Mouse (Mus musculus) megakaryocyte-erythroid progenitor cell, adult 5-6 weeks (primary cell): ENCODE data around the gene Gm13695. TPM values are rescaled to one million over a fixed set of nuclear protein-coding genes. Genes with fewer than 3 reads are reported as not detected.
A peak's percentile ranks its signal among the peaks of the same experiment; 100 is the strongest.
"Not testable (repeated sequence)": the region's sequence is repeated elsewhere in the genome, so short reads cannot be mapped to it uniquely, and the experiment has no call there.

Experiments used
- ATAC-seq: replicated peaks from 2 replicates; pipeline ENCODE4 v1.8.0; 2016; ENCODE audit warnings: mild to moderate bottlenecking, inconsistent platforms; ENCODE audit not compliant: severe bottlenecking, poor library complexity, low FRiP score, low TSS enrichment
- total RNA-seq, 2 experiments: library from RNA; stranded (forward) in 1 of 2; stranded (reverse) in 1 of 2; fragments of 200-1000, 215-1000 nt in 1 of 2; fragments of >200 nt in 1 of 2; fragmentation: Nextera tagmentation in 1 of 2; gene quantifications; 2 replicates each; pipeline ENCODE4 v1.2.3; 2014 to 2017

Gene Gm13695
- total RNA-seq (2014; fragmentation: Nextera tagmentation): 0.44 TPM in 1 of 2 replicates, not detected in the other
- total RNA-seq (2017): 0.95 TPM in 1 of 2 replicates, not detected in the other

DNA sequence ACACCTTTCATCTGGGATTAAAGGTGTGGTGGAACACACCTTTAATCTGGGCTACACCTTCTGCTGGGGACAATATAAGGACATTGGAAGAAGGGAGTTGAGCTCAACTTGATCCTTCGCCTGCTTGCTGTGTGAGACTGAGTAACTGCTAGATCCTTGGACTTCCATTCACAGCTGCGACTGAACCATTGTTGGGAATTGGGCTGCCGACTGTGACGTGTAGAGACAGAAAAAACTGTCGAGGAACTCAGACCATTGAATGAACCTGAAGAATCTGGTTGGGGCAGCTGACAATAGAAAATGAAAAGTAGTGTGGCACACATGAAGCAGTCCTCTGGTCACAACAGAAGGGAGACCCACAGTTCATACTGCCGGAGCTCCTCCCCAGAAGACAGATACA lies at the start of gene Gm13695:
Gene Gm13695 (plus strand): TSS at position 301 of the 400 bp plus-strand sequence.
- not testable (repeated sequence) for ATAC-seq

DNA sequence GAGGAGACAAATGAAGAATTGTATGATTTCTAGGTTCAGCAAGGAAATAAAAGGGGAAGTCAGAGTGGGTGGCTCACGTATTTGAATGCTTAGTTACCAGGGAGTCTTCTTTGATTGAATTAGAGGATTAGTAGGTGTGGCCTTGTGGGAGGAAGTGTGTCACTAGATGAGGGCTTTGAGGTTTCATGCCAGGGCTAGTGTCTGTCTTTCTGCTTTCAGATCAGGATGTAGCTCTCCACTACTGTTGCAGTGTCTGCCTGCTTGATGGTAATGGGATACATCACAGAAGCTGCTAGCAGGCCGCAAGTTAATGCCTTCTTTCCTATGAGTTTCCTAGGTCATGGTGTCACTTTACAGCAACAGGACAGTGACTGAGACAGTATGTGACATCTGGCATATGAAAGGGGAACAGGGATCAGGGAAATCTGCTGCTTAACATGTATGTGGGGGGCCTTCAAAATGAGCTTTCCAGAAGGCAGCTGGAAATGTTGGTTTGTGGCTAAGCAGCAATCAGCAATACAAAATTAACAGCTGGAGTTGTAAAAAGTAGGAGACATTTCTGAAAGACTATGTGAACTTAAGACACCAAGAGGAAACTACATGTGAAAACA lies 37.5 kb upstream of the Gm13695 start:
- peak; percentile 71 for ATAC-seq

DNA sequence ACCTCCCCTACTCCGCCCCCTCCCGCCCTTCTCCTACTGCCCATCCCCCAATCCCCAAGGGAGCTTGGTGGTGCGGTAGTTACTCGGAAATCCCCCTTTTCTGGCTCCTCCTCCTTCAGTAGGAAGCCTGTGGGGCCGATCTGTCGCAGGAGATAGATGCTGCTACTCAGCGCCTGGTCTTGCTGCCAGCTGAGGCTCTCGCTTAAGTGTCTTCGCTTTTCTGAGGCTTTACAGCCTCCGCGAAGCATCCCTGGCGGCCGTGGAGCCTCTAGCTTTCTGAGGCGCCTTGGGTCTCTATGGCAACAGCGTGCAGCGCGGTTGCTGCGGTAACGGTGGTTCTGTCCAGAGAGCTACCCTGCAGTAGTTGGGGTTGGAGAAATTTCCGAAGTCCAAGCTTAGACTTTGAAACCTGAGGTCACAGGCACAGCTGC lies 26.2 kb upstream of the Gm13695 start, which contains the start of gene Zswim2:
Gene Zswim2 (minus strand): TSS at position 298 of the 431 bp plus-strand sequence.
- peak; percentile 74 for ATAC-seq

DNA sequence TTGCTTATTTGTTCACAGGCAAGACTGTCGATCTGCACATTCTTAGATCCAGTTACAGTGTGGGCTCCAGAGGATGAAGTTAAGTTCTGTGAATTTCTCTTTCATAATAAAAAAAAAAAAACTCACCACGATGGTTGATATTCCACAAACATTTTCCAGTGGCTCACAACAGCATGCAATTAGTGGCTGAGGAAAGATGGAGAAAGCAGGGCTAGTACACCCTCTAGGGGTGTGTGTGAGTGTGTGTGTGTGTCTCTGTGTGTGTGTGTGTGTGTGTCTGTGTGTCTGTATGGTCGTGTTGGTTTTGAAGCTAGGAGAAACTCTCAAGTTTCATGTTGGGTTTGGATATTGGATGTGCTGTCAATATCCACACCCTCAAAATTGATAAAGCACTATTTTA lies 25.7 kb upstream of the Gm13695 start:
- ATAC-seq: no peak

DNA sequence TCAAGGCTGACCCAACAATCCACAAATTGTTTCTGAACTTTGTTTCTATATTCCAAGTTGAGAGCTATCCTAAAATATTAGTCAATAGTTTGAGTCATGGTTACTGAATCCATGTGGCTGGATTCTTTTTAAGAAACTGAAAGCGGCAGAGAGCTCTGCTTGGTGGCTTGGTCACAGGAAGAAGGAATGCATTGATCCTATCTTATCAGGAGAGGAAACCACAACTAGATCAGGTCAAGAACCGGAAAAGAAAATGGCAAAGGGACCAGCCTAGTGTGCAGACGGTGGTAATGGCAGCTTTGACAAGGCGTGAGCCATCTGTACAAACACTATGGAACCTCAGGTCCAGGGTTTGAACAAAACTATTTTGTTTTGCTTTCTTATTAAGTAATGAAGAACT lies 25.3 kb upstream of the Gm13695 start:
- ATAC-seq: no peak

DNA sequence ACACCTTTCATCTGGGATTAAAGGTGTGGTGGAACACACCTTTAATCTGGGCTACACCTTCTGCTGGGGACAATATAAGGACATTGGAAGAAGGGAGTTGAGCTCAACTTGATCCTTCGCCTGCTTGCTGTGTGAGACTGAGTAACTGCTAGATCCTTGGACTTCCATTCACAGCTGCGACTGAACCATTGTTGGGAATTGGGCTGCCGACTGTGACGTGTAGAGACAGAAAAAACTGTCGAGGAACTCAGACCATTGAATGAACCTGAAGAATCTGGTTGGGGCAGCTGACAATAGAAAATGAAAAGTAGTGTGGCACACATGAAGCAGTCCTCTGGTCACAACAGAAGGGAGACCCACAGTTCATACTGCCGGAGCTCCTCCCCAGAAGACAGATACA lies 11.7 kb upstream of the Gm13695 start, which contains the start of gene Gm13698:
Gene Gm13698 (plus strand): TSS at position 301 of the 400 bp plus-strand sequence.
- not testable (repeated sequence) for ATAC-seq

DNA sequence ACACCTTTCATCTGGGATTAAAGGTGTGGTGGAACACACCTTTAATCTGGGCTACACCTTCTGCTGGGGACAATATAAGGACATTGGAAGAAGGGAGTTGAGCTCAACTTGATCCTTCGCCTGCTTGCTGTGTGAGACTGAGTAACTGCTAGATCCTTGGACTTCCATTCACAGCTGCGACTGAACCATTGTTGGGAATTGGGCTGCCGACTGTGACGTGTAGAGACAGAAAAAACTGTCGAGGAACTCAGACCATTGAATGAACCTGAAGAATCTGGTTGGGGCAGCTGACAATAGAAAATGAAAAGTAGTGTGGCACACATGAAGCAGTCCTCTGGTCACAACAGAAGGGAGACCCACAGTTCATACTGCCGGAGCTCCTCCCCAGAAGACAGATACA lies 5.9 kb upstream of the Gm13695 start, which contains the start of gene Gm13693:
Gene Gm13693 (plus strand): TSS at position 301 of the 400 bp plus-strand sequence.
- ATAC-seq: not testable (repeated sequence)

DNA sequence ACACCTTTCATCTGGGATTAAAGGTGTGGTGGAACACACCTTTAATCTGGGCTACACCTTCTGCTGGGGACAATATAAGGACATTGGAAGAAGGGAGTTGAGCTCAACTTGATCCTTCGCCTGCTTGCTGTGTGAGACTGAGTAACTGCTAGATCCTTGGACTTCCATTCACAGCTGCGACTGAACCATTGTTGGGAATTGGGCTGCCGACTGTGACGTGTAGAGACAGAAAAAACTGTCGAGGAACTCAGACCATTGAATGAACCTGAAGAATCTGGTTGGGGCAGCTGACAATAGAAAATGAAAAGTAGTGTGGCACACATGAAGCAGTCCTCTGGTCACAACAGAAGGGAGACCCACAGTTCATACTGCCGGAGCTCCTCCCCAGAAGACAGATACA lies 5.7 kb downstream of the Gm13695 start, which contains the start of gene Gm13696:
Gene Gm13696 (plus strand): TSS at position 301 of the 400 bp plus-strand sequence.
- ATAC-seq: not testable (repeated sequence)

DNA sequence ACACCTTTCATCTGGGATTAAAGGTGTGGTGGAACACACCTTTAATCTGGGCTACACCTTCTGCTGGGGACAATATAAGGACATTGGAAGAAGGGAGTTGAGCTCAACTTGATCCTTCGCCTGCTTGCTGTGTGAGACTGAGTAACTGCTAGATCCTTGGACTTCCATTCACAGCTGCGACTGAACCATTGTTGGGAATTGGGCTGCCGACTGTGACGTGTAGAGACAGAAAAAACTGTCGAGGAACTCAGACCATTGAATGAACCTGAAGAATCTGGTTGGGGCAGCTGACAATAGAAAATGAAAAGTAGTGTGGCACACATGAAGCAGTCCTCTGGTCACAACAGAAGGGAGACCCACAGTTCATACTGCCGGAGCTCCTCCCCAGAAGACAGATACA lies 11.5 kb downstream of the Gm13695 start, which contains the start of gene Gm13694:
Gene Gm13694 (plus strand): TSS at position 301 of the 400 bp plus-strand sequence.
- not testable (repeated sequence) for ATAC-seq

DNA sequence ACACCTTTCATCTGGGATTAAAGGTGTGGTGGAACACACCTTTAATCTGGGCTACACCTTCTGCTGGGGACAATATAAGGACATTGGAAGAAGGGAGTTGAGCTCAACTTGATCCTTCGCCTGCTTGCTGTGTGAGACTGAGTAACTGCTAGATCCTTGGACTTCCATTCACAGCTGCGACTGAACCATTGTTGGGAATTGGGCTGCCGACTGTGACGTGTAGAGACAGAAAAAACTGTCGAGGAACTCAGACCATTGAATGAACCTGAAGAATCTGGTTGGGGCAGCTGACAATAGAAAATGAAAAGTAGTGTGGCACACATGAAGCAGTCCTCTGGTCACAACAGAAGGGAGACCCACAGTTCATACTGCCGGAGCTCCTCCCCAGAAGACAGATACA lies 17.3 kb downstream of the Gm13695 start, which contains the start of gene Gm13697:
Gene Gm13697 (plus strand): TSS at position 301 of the 400 bp plus-strand sequence.
- not testable (repeated sequence) for ATAC-seq

DNA sequence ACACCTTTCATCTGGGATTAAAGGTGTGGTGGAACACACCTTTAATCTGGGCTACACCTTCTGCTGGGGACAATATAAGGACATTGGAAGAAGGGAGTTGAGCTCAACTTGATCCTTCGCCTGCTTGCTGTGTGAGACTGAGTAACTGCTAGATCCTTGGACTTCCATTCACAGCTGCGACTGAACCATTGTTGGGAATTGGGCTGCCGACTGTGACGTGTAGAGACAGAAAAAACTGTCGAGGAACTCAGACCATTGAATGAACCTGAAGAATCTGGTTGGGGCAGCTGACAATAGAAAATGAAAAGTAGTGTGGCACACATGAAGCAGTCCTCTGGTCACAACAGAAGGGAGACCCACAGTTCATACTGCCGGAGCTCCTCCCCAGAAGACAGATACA lies 23.1 kb downstream of the Gm13695 start, which contains the start of gene Gm13691:
Gene Gm13691 (plus strand): TSS at position 301 of the 400 bp plus-strand sequence.
- ATAC-seq: not testable (repeated sequence)

DNA sequence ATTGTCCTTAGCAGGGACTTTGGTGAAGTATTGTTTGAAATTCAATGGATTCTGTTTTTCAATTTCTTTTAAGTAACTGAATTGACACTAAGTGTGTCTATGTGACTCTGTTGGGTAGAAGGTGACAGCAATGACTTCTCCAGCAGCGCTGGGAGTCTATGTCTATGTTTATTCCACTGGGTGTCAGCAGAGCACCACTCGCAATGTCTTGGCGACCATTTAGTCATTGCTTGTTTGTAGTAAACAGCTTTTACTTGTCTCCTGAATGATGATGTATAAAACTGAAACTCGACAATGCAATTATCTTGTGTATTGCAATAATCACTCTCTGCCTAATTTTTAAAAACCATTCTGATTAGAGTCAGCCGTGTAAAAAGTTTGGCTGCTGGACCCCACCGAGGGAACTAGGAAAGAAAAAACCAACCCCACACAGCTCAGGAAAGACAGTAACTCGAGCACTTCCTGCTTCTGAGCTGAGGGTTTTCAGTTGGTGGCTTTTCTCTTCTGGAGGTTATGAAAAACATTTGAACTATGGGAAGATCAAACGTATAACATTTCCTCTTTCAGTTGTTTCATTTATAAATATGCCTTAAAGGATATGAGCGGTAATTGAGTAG lies 26.6 kb downstream of the Gm13695 start:
- peak; percentile 89 for ATAC-seq

DNA sequence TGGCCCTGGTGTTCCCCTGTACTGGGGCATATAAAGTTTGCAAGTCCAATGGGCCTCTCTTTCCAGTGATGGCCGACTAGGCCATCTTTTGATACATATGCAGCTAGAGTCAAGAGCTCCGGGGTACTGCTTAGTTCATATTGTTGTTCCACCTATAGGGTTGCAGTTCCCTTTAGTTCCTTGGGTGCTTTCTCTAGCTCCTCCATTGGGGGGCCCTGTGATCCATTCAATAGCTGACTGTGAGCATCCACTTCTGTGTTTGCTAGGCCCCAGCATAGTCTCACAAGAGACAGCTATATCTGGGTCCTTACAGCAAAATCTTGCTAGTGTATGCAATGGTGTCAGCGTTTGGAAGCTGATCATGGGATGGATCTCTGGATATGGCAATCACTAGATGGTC lies 27.4 kb downstream of the Gm13695 start:
- not testable (repeated sequence) for ATAC-seq

DNA sequence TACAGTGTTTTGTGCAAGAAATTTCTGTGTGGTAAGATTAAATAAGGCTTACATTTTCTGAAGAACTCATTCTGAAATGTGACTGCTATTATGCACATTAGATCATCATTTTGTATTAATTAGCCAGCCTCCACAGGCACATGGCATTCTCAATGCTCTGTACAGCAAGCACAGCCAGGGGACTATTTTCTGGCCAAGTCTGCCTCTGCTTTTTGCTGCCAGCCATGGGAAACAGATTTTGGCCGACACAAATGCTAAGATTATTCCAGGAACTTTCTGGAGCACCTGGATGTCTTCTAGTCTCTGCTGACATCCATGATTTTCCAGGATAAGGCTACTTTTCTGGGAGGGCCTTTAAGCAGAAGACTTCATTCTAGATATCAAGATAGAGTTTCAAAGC lies 41.8 kb downstream of the Gm13695 start:
- ATAC-seq: no peak

DNA sequence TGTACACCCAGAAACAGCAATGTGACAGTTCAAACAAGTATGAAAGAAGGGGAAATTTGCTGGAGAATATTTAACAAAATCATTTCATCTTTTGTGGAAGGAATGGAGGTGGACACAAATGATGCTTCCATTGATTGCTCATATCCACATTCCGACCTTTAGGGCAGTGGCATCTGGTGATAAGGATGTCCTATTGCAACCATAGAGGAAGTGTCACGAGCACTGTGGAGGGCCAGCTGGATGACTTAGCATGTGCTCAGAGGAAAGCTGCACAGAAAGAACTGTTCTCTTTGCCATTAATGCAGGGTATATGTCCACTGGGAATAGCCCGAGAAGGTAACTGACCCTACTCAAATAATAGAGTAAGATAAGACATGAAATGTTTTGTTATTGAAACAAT lies 42.7 kb downstream of the Gm13695 start:
- ATAC-seq: peak; percentile 71

DNA sequence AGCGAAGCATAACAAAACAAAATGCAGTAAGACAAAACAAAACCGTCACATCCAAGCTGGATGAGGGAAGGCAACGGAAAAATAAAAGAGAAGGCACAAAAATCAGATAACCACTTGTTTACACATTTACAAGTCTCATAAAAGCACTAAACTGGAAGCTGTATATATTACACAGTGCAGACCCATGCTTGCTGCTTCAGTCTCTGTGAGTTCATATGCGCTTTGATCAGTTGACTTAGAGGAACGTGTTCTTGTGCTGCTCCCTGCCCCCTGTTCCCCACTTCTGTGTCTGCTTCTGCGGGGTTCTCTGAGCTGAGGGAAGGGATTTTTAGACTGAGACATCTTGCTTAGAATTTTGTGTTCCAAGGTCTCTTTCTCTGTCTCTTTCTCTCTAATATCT lies 47.5 kb downstream of the Gm13695 start:
- ATAC-seq: no peak

DNA sequence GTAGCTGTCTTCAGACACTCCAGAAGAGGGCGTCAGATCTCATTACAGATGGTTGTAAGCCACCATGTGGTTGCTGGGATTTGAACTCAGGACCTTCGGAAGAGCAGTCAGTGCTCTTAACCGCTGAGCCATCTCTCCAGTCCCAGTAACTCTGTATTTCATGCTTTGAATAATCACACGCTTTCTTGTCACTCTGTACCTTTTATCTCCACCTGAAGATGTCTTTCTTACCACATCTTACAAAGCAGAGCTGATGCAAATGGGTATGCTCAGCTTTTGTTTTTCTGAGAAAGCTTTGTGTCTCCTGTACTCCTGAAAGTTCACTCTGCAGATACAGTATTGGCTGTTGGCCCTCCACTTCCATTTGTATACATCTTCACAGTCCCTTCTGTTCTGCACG lies 49.2 kb downstream of the Gm13695 start:
- ATAC-seq: not testable (repeated sequence)

DNA sequence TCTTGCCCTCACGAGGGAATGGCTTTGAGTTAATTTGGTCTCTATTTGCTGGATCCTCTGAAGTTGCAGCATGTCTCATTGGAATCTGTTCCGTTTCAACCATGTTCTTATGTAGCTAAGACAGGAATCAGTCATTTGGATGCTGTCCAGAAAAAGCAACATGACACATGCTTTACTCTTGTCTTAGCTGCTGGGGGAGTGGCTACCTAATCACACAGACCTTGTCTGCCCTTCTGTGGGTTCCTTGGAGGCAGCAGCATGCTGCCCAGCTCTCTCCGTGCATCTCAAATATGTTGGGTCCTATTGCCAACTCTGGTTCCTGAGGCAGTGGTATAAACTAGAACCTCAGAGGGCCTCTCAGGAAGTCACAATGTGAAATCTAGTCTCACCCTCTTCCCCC lies 51.2 kb downstream of the Gm13695 start:
- ATAC-seq: peak; percentile 91
